Mouse (Mus musculus) hindbrain, embryonic 16.5 days (tissue): ENCODE results near the gene Pcbd2. TPM values are rescaled to one million over a fixed set of nuclear protein-coding genes. Genes with fewer than 3 reads are reported as not detected.

ENCODE experiments used
- ATAC-seq: fragments of 200-750 bp; cut with Nextera tagmentation; 2 replicates; pipeline ENCODE4 v1.8.0; 2017; ENCODE audit warnings: moderate TSS enrichment, moderate library complexity
- H3K27ac ChIP-seq: fragments of 300-500 bp; sonication (generic); 2 replicates; pipeline ENCODE4 v1.5.1; 2014; ENCODE audit warnings: low read depth, mild to moderate bottlenecking, control low read depth, low read length, moderate library complexity
- H3K27me3 ChIP-seq: fragments of 300-500 bp; sonication (generic); replicated peaks from 2 replicates; pipeline ENCODE4 v1.6.1; 2014; ENCODE audit warnings: low read length; ENCODE audit not compliant: control insufficient read depth, insufficient read depth
- H3K36me3 ChIP-seq: fragments of 300-500 bp; sonication (generic); 2 replicates; pipeline ENCODE4 v1.6.1; 2014; ENCODE audit warnings: mild to moderate bottlenecking, low read length, moderate library complexity, mixed read lengths; ENCODE audit not compliant: control insufficient read depth, insufficient read depth
- H3K4me1 ChIP-seq: fragments of 300-500 bp; sonication (generic); 2 replicates; pipeline ENCODE4 v1.6.1; 2014; ENCODE audit warnings: low read depth, low read length; ENCODE audit not compliant: control insufficient read depth, insufficient read depth
- H3K4me2 ChIP-seq: fragments of 300-500 bp; sonication (generic); 2 replicates; pipeline ENCODE4 v1.6.1; 2014; ENCODE audit warnings: mild to moderate bottlenecking, low read length, control low read depth, moderate library complexity
- H3K4me3 ChIP-seq: fragments of 300-500 bp; sonication (generic); 2 replicates; pipeline ENCODE4 v1.5.1; 2014; ENCODE audit warnings: mild to moderate bottlenecking, low read length, control low read depth, moderate library complexity
- H3K9ac ChIP-seq: fragments of 300-500 bp; sonication (generic); 2 replicates; pipeline ENCODE4 v1.6.1; 2014; ENCODE audit warnings: low read depth, mild to moderate bottlenecking, control low read depth, low read length, moderate library complexity
- H3K9me3 ChIP-seq: fragments of 300-500 bp; sonication (generic); 2 replicates; pipeline ENCODE4 v1.6.1; 2014; ENCODE audit warnings: mild to moderate bottlenecking, low read length, moderate library complexity; ENCODE audit not compliant: control insufficient read depth
- WGBS: fragments of 180-500 bp; shearing (Covaris S2); extraction: QIAGEN DNeasy Blood & Tissue Kit; methylation state at CpG from one replicate; pipeline ENCODE4 v1.1.7; 2014; 5-methylcytosine and 5-hydroxymethylcytosine counted together
- polyA plus RNA-seq: library from polyadenylated mRNA; unstranded; fragments of >200 nt; fragmentation: Nextera tagmentation; extraction: Ambion mirVana; gene quantifications from 2 replicates; pipeline ENCODE4 v1.2.1, GENCODE M21; 2015

Pcbd2 gene
- polyA plus RNA-seq, 1 experiment from 2014 or later: 26.1 TPM

DNA sequence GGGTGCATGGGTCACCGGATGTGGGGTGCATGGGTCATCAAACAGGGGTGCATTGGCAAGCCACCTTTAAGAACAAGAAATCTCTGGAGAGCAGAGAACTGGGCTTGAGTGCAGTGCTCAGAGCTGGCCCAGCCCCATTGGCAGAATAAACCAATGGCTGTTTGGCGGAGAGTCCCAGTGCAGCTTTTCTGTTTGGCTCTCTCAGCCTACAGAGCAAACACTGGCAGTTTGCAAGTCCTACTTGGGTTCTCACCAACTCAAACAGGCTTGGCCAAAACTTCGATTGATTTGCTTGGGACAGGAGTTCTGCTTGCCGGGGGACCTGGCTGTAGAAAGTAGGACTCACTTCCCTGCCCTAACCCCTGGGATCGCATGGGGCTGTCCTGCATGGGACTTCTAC is 83.8 kb downstream of the Pcbd2 start:
- Histone ChIP-seq H3K4me2 (no peak overlapping the region), H3K4me1 (no peaks in the 10 kb centered on the region), H3K27me3 (no peaks in the 10 kb centered on the region), H3K27ac (no peak overlapping the region), H3K9ac (no peak overlapping the region), H3K9me3 (no peaks in the 10 kb centered on the region), H3K4me3 (no peak overlapping the region), H3K36me3 (no peaks in the 10 kb centered on the region)
- no peak for ATAC-seq
- WGBS: 78% methylated on average over 5 of the region's 5 CpGs

DNA sequence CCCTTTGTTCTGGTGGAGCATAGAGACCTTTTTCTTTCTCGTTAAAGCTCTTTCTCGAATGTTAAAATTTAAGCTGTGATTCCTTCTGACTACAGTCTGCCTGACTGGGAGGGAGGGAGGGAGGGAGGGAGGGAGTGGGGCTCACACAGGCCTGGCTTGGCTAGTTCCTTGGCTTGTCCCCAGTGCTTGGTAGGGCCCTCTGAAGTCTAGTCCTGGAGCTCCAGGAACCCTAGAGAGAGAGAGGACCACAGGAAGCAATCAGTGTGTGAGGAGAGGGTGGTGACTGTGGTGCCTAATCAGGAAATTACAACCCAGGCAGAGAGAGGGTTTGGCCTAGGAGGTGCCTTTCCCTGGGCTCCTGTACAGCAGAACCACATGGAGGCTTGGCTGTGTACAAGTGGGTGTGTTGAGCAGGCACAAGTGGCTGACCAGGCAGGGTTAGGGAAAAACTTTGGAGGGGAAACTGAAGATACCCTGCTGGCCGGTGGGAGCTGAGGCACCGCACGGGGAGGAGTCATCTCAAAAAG is 86.4 kb downstream of the Pcbd2 start:
- no peaks in the 10 kb centered on the region for H3K4me1 ChIP-seq
- no peak for ATAC-seq
- H3K9ac ChIP-seq: no peak overlapping the region
- H3K9me3 ChIP-seq: no peaks in the 10 kb centered on the region
- H3K27me3 ChIP-seq: no peaks in the 10 kb centered on the region
- H3K27ac ChIP-seq: no peak overlapping the region
- no peak overlapping the region for H3K4me2 ChIP-seq
- H3K4me3 ChIP-seq: no peak overlapping the region
- 66% methylated on average over 5 of the region's 5 CpGs for WGBS
- H3K36me3 ChIP-seq: no peaks in the 10 kb centered on the region

DNA sequence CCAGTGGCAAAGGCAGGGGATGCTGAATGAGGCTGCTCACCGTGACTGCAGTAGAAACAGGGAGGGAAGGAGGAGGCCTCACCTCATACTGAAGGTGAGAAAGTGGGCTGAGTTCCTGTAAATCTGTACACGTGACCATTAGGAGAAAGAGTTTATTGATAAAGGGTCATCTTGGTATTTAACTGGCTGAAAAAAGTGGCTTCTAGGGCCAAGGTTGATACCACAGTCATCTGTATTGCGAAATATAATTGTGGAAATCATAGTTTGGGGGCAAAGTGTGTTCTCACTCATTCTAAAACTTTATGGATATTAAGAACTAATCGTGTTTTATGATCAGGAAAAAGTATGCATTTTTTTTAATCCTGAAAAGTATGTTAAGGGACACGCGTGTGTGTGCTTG is 87.7 kb downstream of the Pcbd2 start:
- Histone ChIP-seq H3K9ac (no peak overlapping the region), H3K4me2 (no peak overlapping the region), H3K9me3 (no peaks in the 10 kb centered on the region), H3K4me3 (no peak overlapping the region), H3K36me3 (no peaks in the 10 kb centered on the region), H3K27me3 (no peaks in the 10 kb centered on the region), H3K27ac (no peak overlapping the region), H3K4me1 (no peaks in the 10 kb centered on the region; the same call in 1 of the 2 replicates)
- no peak for ATAC-seq
- WGBS: 84% methylated on average over 6 of the region's 6 CpGs

DNA sequence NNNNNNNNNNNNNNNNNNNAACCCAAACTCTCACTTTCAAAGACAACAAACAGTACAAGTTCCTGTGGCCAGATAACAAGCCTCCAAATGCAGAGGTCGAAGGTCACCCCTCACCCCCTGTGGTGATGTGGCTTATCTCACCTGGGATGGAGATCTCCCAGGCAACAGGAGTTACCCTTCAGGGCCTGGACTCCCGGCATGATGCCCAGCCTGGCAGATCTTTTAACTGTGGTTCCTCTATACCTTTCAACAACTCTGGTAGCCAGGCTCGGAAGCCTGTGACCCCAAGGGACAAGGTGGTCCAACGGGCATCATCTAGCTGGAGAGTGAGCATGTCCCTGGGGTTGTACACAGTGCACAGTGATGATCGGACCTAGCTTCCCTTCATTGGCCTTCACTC is 95.3 kb downstream of the Pcbd2 start:
- Histone ChIP-seq H3K4me1 (no peaks in the 10 kb centered on the region; the same call in 1 of the 2 replicates), H3K4me3 (no peak overlapping the region), H3K27me3 (peaks cover 53% of the 10 kb centered on the region), H3K36me3 (no peaks in the 10 kb centered on the region), H3K9me3 (no peaks in the 10 kb centered on the region), H3K9ac (no peak overlapping the region), H3K27ac (no peak overlapping the region), H3K4me2 (no peak overlapping the region)
- 52% methylated on average over 5 of the region's 5 CpGs for WGBS
- no peak for ATAC-seq

DNA sequence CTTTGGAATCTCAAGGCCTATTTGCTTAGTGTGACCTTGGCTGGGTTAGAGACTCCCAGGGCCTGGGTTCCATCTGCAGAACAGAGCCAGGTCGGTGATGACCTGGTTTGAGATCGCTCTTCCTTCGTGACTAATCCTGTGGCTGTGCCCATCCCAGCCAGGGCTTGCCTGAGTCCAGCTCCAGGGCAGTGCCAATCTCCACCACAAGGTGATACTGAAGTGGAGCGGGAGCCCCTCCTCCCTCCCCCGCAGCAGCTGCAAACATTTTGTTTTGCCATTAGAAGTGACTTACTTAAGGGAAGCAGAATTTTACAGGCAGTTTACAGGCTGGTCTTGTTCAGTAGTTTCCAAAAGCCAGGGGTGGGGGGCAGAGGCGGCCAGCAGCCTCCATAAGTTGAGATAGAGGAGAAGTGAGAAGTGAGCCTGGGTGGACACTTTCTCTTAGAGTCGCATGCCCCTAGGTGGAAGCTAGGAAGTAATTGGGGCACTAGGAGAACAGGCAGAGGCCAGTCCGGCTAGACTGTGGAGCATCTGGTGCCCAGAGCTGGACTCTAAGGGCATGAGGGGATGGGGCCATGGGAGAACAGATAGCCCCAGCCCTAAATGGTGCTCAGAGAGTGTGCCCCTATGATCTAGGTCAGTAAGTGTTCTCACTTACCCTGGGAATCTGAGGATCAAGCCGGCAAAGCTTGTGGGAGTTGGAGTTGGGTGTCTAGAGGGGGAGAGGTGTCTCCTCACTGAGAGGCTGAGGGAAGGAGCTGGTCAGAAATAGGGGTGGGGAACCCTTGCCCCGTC is 97.2 kb downstream of the Pcbd2 start:
- Histone ChIP-seq H3K4me3 (no peak overlapping the region), H3K4me2 (no peak overlapping the region), H3K27ac (no peak overlapping the region), H3K4me1 (no peaks in the 10 kb centered on the region), H3K27me3 (peaks cover 56% of the 10 kb centered on the region), H3K9me3 (no peaks in the 10 kb centered on the region; the same call in 1 of the 2 replicates), H3K9ac (no peak overlapping the region), H3K36me3 (no peaks in the 10 kb centered on the region)
- 0 out of 2 replicates have a peak, but pooled peaks have one; percentile 11 for ATAC-seq
- WGBS: 11% methylated on average over 10 of the region's 10 CpGs

DNA sequence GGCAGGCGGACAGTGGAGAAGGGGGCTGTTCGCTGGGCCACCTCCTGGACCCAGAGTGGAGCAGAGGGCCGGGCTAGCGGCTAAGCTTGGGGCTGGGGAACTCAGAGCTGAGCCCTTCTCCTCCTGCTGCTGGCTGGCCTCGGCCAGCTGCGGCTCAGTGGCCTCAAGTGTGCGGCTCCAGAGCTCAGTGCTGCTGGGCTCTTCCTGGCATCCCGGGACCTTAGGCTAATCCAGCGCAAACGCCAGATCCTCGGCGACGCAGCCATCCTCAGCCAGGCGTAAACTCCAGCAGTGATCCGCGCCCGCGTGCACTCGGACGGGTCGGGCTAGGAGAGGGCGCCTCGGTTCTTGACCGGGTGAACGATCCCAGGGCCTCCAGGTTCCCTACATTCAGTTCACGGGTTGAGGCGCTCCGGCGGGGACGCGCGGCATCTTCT is 98.1 kb downstream of the Pcbd2 start:
- H3K36me3 ChIP-seq: no peaks in the 10 kb centered on the region
- H3K4me3 ChIP-seq: no peak overlapping the region
- no peak overlapping the region for H3K9ac ChIP-seq
- H3K27me3 ChIP-seq: peaks cover 56% of the 10 kb centered on the region
- no peaks in the 10 kb centered on the region; the same call in 1 of the 2 replicates for H3K9me3 ChIP-seq
- ATAC-seq: peak; percentile 41; the same call in 1 of the 2 replicates
- no peak overlapping the region for H3K27ac ChIP-seq
- WGBS: 1% methylated on average over 31 of the region's 32 CpGs
- no peaks in the 10 kb centered on the region for H3K4me1 ChIP-seq
- no peak overlapping the region for H3K4me2 ChIP-seq

DNA sequence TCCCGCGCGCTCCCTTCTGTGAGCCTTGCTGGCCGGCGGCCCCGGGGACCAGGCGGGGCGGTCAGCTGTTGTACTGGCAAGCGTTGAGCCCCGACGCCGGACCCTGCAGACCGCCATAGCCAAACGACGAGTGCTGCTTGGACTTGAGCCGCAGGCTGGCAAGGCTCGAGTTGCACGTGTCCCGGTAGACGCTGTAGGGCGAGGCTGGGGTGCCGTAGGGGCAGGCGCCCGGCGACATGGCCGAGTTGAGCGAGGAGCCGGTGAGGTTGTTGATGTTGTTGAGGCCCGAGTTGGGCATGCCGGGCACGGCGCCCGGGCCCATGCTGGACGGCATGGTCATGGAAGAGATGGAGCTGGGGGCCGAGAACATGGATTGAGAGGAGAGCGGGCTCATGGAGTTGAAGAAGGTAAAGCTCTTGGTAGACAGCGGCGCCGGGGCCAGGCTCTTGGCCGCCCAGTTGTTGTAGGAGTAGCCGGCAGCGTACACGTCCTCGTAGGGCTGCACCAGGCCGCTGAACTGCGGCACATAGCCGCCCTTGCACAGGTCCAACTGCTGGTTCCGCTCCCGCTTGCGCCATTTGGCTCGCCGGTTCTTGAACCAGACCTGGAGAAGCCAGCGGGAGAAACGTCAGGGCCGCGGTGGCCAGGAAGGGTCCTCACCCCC is 99.0 kb downstream of the Pcbd2 start:
- no peak overlapping the region for H3K4me3 ChIP-seq
- peaks cover 53% of the 10 kb centered on the region for H3K27me3 ChIP-seq
- no peak overlapping the region for H3K9ac ChIP-seq
- H3K27ac ChIP-seq: no peak overlapping the region
- no peak overlapping the region for H3K4me2 ChIP-seq
- WGBS: under 1% methylated on average over 55 of the region's 56 CpGs
- peaks cover 2% of the 10 kb centered on the region for H3K4me1 ChIP-seq
- no peaks in the 10 kb centered on the region; the same call in 1 of the 2 replicates for H3K9me3 ChIP-seq
- no peaks in the 10 kb centered on the region for H3K36me3 ChIP-seq
- ATAC-seq: peak; percentile 43; the same call in 1 of the 2 replicates
